Mouse (Mus musculus): ENCODE measurements around the gene Dars.
"Not testable (repeated sequence)": the region's sequence is repeated elsewhere in the genome, so short reads cannot be mapped to it uniquely, and the experiment has no call there.

The Dars gene

DNA sequence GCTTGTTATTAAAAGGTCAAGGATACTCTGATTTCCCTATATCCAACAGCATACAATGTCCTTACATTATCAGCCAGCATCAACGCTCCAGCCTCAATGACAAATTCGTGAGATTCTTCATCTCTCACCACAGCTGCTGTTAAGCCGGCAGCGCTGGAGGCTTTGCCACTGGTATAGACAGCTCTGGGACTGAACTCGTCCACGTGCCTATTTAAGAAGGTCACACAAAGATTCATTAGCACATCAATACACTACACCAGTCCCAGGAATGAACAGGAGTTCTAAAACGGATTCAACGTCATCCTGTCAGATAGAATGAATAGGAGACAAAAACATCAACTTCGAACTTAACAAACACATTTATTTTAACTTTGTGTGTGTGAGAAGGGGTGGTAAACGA is 72.9 kb downstream of the Dars start:
- DNase-seq (ENCODE audit: low spot score in 2 of 2), result no peak

DNA sequence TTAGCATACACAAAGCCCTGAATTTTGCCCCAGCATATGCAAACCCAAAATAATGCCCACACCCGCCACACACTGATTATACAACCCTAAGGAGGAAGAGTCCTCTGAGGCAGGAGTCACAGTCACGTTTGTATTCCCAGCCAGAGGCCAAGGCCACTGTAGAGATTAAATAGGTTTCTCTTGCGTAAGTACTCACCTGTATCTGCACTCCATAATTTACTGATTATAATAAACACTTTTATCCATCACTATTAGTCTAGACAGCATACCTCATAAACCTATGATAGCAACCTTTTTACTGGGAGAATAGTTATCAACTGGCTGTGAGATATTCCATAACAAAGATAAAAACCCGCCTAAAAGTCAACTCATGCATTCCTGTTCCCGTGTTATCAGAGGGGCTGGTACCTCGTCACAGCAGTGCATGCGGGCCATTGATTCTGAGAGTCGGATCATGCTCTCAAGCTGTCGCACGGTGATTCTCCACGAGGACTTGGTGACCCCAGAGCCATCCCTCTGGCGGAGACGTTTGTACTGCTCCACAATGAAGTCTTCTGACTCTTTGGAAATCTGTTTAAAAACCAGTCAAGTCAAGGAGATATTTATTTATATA is 79.4 kb downstream of the Dars start:
- no peak for DNase-seq (ENCODE audit: low spot score in 2 of 2)

DNA sequence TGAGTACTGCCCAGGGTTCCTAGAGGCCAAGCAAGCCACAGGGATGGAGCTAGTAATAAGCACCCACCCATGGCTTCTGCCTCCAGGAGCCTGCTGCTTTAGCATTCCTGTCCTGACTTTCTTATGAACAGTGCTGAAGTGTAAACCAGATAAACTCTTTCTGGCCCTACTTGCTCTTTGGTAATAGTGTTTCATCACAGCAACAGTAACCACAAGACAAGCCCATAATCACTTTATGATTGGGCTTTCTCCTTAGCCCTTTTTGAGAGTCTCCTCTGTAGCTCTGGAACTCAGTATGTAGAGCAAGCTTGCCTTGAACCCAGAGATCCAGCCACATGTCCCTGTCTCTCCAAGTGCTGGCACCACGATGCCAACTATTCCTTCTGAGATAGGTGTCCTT is 86.9 kb downstream of the Dars start:
- DNase-seq (ENCODE audit: low spot score in 2 of 2), result no peak

DNA sequence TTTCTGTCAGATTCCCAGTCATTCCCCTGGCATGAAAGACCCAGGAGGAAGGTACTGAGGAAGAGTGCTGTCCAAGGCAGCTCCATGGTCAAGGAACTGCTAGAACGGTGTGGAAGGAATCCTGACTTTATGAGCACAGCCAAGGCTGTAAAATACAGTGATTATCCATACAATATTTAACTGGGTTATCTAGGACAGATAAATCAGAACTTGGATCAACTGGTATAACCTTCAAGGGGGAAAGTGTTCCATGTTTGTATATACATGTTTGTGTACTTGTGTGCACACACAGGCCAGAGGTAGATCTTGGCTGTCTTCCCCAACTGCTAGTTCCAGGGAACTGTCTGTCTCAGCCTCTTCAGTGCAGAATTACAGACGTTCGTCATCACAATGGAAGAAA is 89.0 kb downstream of the Dars start, which contains the start of gene Lct:
Gene Lct, minus strand, starts transcription at position 101 of the 400 bp plus-strand sequence.
- DNase-seq (ENCODE audit: low spot score in 2 of 2), result no peak

DNA sequence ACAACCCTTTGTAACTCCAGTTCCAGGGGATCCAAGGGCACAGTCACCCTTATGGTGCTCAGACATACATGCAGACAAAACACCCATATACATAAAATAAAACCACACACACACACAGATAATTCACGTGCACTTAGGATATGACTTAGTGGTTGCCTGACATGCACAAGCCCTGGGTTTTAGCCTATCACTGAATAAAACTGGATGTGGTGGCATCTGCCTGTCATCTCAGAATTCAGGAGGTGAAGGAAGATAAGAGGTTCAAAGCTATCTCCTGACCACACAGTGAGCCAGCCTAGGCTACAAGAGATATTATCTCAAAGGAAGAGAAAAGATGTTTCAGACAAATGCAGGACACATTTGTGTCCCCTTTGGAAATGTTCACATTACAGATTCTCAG is 90.0 kb downstream of the Dars start:
- no peak for DNase-seq (ENCODE audit: low spot score in 2 of 2)

DNA sequence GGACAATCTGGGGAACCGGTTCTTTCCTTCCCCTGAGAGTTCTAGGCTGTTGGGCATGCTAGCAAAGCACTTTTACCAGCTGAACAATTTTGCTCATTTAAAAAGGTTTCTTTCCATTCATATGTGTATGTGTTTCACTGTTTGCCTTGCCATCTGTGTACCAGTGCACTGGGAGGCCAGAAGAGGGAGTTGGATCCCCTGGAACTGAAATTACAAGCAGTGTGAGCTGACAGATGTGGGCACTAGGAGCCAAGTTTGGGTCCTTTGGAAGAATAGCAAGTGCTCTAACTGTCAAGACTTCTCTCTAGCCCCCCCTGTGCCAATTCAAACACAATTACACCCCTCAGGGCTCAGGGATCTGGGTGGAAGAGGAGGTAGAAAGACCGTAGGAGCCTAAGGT is 92.4 kb downstream of the Dars start:
- DNase-seq (ENCODE audit: low spot score in 2 of 2), result no peak

DNA sequence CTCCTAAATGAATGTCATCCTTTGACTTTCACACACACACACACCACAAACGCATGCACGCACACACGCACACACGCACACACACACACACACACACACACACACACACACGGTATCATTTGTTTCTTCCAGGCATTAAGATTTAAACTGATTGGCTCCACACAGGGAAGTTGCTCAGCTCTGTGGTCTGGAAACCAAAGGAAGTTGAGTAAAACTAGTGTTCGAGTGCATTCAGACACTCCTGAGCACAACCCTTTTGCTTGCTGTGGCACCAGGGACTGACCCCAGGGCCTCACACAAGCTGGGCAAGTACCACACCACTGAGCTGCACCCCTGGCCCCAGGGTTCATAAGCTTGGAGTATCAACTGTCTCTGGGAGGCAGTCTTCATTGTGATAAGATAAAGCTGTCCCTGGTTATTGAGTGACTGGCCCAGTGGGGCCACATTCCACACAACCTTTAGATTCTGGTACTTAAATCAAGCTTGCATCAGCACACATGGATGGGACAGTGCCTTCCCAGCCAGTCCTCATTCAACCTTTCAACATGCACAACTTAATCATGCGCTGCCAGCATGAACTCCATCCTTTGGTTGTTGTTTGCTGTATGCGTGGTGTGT is 94.0 kb downstream of the Dars start:
- no peak for DNase-seq (ENCODE audit: low spot score in 2 of 2)

DNA sequence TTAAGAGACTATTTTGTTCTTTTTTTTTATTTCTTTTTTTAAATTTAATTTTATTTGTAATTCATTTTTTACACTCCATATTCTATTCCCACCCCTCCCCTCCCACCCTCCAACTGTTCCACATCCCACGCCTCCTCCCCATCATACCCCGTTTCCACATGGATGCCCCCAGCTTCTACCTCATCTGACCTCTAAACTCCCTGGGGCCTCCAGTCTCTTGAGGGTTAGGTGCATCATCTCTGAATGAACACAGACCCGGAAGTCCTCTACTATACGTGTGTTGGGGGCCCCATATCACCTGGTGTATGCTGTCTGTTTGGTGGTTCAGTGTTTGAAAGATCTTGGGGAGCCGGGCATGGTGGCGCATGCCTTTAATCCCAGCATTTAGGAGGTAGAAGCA is 97.9 kb downstream of the Dars start:
- DNase-seq (ENCODE audit: low spot score in 2 of 2), result not testable (repeated sequence)

DNA sequence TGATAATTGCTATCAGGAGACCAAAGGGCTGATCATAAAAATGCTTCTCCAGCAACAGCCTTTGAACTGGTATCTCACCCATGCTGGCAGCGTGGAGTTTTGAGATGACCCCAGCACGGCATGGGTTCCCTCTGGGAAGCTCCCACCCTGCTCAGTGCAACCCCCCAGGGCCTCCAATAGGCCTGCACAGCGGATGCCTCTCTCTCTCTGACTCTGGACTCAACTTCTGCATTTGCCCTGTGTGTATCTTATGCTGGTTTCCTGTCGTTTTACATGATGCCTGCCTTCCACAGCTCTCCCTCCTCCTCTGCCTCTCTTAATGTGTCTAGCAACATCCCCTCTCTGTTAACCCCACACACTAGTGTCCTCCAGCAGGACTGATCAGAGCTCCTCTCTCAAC is 102.5 kb downstream of the Dars start:
- DNase-seq (ENCODE audit: low spot score in 2 of 2), result no peak
